Mouse (Mus musculus): Measurements from ENCODE around the gene Taf1d. TPM values are rescaled to one million over a fixed set of nuclear protein-coding genes. Genes with fewer than 3 reads are reported as not detected.

The Taf1d gene
- total RNA-seq, 1 experiment, result 1,438 TPM

- peaks cover 0 to 6% of the 10 kb centered on the region in 2 experiments; a peak in 1 of 4 replicates for H3K4me1 ChIP-seq (ENCODE audit: control insufficient read depth in 2 of 2, insufficient read depth in 2 of 2, low read length in 2 of 2, poor library complexity in 1 of 2)
- no peak overlapping the region for H3K4me3 ChIP-seq (ENCODE audit: insufficient read depth in 1 of 2, low read depth in 1 of 2, low read length in 2 of 2, poor library complexity in 1 of 2, severe bottlenecking in 1 of 2)
- no peak for DNase-seq (ENCODE audit: low read depth, low spot score)
- H3K9me3 ChIP-seq (ENCODE audit: control insufficient read depth, insufficient read depth, low read depth, low read length), result no peaks in the 10 kb centered on the region
- H3K36me3 ChIP-seq (ENCODE audit: control insufficient read depth, insufficient read depth, low read length, poor library complexity, severe bottlenecking), result no peaks in the 10 kb centered on the region
- H3K27ac ChIP-seq (ENCODE audit: insufficient read depth, low read depth, low read length, poor library complexity, severe bottlenecking), result no peak overlapping the region
- H3K9ac ChIP-seq (ENCODE audit: insufficient read depth, low read depth, low read length, poor library complexity, severe bottlenecking), result no peak overlapping the region
- in situ Hi-C loops (cut with MboI; ENCODE audit: low sequenced_read_pairs in 2 of 2, unreplicated experiment in 2 of 2), result no loop called here
- TF ChIP-seq MAFK (IDR thresholded peaks at IDR 0.05; ENCODE audit: insufficient read depth, low read depth, low read length), result no peak
- TF ChIP-seq CHD2 (IDR thresholded peaks at IDR 0.05; ENCODE audit: low read depth, low read length), result no peak
- no peak for TF ChIP-seq ZNF384 (IDR thresholded peaks at IDR 0.05; ENCODE audit: low read depth, low read length)
- TF ChIP-seq HCFC1 (IDR thresholded peaks at IDR 0.05; ENCODE audit: borderline replicate concordance, insufficient read depth, low read length), result no peak
- TF ChIP-seq ZC3H11A (IDR thresholded peaks at IDR 0.05; ENCODE audit: borderline replicate concordance, low read depth, low read length), result no peak
Measured at GRCm38 (mm10) chr9:15288402-15288801, 17.6 kb upstream of the Taf1d start.

GRCm38 (mm10) chr9:15289251-15289650 lies 16.8 kb upstream of the Taf1d start:
- Histone ChIP-seq H3K36me3 (ENCODE audit: control insufficient read depth, insufficient read depth, low read length, poor library complexity, severe bottlenecking) (no peaks in the 10 kb centered on the region), H3K9me3 (ENCODE audit: control insufficient read depth, insufficient read depth, low read depth, low read length) (no peaks in the 10 kb centered on the region), H3K27ac (ENCODE audit: insufficient read depth, low read depth, low read length, poor library complexity, severe bottlenecking) (no peak overlapping the region), H3K4me1 (ENCODE audit: control insufficient read depth in 2 of 2, insufficient read depth in 2 of 2, low read length in 2 of 2, poor library complexity in 1 of 2) (peaks cover 0 to 6% of the 10 kb centered on the region in 2 experiments; a peak in 1 of 4 replicates), H3K4me3 (ENCODE audit: insufficient read depth in 1 of 2, low read depth in 1 of 2, low read length in 2 of 2, poor library complexity in 1 of 2, severe bottlenecking in 1 of 2) (no peak overlapping the region), H3K9ac (ENCODE audit: insufficient read depth, low read depth, low read length, poor library complexity, severe bottlenecking) (no peak overlapping the region)
- no peak for DNase-seq (ENCODE audit: low read depth, low spot score)
- no peak for TF ChIP-seq MAFK (IDR thresholded peaks at IDR 0.05; ENCODE audit: insufficient read depth, low read depth, low read length)
- TF ChIP-seq ZNF384 (IDR thresholded peaks at IDR 0.05; ENCODE audit: low read depth, low read length), result no peak
- no peak for TF ChIP-seq HCFC1 (IDR thresholded peaks at IDR 0.05; ENCODE audit: borderline replicate concordance, insufficient read depth, low read length)
- TF ChIP-seq ZC3H11A (IDR thresholded peaks at IDR 0.05; ENCODE audit: borderline replicate concordance, low read depth, low read length), result no peak
- no peak for TF ChIP-seq CHD2 (IDR thresholded peaks at IDR 0.05; ENCODE audit: low read depth, low read length)
- in situ Hi-C loops (cut with MboI; ENCODE audit: low sequenced_read_pairs in 2 of 2, unreplicated experiment in 2 of 2), result no loop called here

GRCm38 (mm10) chr9:15297112-15297511 lies 8.9 kb upstream of the Taf1d start:
- no peak for DNase-seq (ENCODE audit: low read depth, low spot score)
- Histone ChIP-seq H3K27ac (ENCODE audit: insufficient read depth, low read depth, low read length, poor library complexity, severe bottlenecking) (no peak overlapping the region), H3K9me3 (ENCODE audit: control insufficient read depth, insufficient read depth, low read depth, low read length) (no peaks in the 10 kb centered on the region), H3K4me3 (ENCODE audit: insufficient read depth in 1 of 2, low read depth in 1 of 2, low read length in 2 of 2, poor library complexity in 1 of 2, severe bottlenecking in 1 of 2) (no peak overlapping the region), H3K4me1 (ENCODE audit: control insufficient read depth in 2 of 2, insufficient read depth in 2 of 2, low read length in 2 of 2, poor library complexity in 1 of 2) (no peaks in the 10 kb centered on the region), H3K36me3 (ENCODE audit: control insufficient read depth, insufficient read depth, low read length, poor library complexity, severe bottlenecking) (no peaks in the 10 kb centered on the region), H3K9ac (ENCODE audit: insufficient read depth, low read depth, low read length, poor library complexity, severe bottlenecking) (no peak overlapping the region)
- TF ChIP-seq CHD2 (IDR thresholded peaks at IDR 0.05; ENCODE audit: low read depth, low read length) (no peak), MAFK (IDR thresholded peaks at IDR 0.05; ENCODE audit: insufficient read depth, low read depth, low read length) (no peak), ZNF384 (IDR thresholded peaks at IDR 0.05; ENCODE audit: low read depth, low read length) (no peak), ZC3H11A (IDR thresholded peaks at IDR 0.05; ENCODE audit: borderline replicate concordance, low read depth, low read length) (no peak)
- in situ Hi-C loops (cut with MboI; ENCODE audit: low sequenced_read_pairs in 2 of 2, unreplicated experiment in 2 of 2), result no loop called here

- TF ChIP-seq ZNF384 (IDR thresholded peaks at IDR 0.05; ENCODE audit: low read depth, low read length) (no peak), CHD2 (IDR thresholded peaks at IDR 0.05; ENCODE audit: low read depth, low read length) (no peak), HCFC1 (IDR thresholded peaks at IDR 0.05; ENCODE audit: borderline replicate concordance, insufficient read depth, low read length) (no peak), ZC3H11A (IDR thresholded peaks at IDR 0.05; ENCODE audit: borderline replicate concordance, low read depth, low read length) (no peak), MAFK (IDR thresholded peaks at IDR 0.05; ENCODE audit: insufficient read depth, low read depth, low read length) (no peak)
- no peak for DNase-seq (ENCODE audit: low read depth, low spot score)
- Histone ChIP-seq H3K27ac (ENCODE audit: insufficient read depth, low read depth, low read length, poor library complexity, severe bottlenecking) (no peak overlapping the region), H3K9ac (ENCODE audit: insufficient read depth, low read depth, low read length, poor library complexity, severe bottlenecking) (no peak overlapping the region), H3K9me3 (ENCODE audit: control insufficient read depth, insufficient read depth, low read depth, low read length) (no peaks in the 10 kb centered on the region), H3K4me3 (ENCODE audit: insufficient read depth in 1 of 2, low read depth in 1 of 2, low read length in 2 of 2, poor library complexity in 1 of 2, severe bottlenecking in 1 of 2) (no peak overlapping the region), H3K4me1 (ENCODE audit: control insufficient read depth in 2 of 2, insufficient read depth in 2 of 2, low read length in 2 of 2, poor library complexity in 1 of 2) (no peaks in the 10 kb centered on the region), H3K36me3 (ENCODE audit: control insufficient read depth, insufficient read depth, low read length, poor library complexity, severe bottlenecking) (no peaks in the 10 kb centered on the region)
- in situ Hi-C loops (cut with MboI; ENCODE audit: low sequenced_read_pairs in 2 of 2, unreplicated experiment in 2 of 2), result no loop called here
Measured at GRCm38 (mm10) chr9:15298451-15298850, 7.6 kb upstream of the Taf1d start.

GRCm38 (mm10) chr9:15300056-15300455 lies 6.0 kb upstream of the Taf1d start:
- in situ Hi-C loops (cut with MboI; ENCODE audit: low sequenced_read_pairs in 2 of 2, unreplicated experiment in 2 of 2), result no loop called here
- H3K9ac ChIP-seq (ENCODE audit: insufficient read depth, low read depth, low read length, poor library complexity, severe bottlenecking), result no peak overlapping the region
- no peak overlapping the region for H3K4me3 ChIP-seq (ENCODE audit: insufficient read depth in 1 of 2, low read depth in 1 of 2, low read length in 2 of 2, poor library complexity in 1 of 2, severe bottlenecking in 1 of 2)
- no peaks in the 10 kb centered on the region for H3K36me3 ChIP-seq (ENCODE audit: control insufficient read depth, insufficient read depth, low read length, poor library complexity, severe bottlenecking)
- no peak overlapping the region for H3K27ac ChIP-seq (ENCODE audit: insufficient read depth, low read depth, low read length, poor library complexity, severe bottlenecking)
- DNase-seq (ENCODE audit: low read depth, low spot score), result no peak
- no peaks in the 10 kb centered on the region for H3K9me3 ChIP-seq (ENCODE audit: control insufficient read depth, insufficient read depth, low read depth, low read length)
- no peaks in the 10 kb centered on the region for H3K4me1 ChIP-seq (ENCODE audit: control insufficient read depth in 2 of 2, insufficient read depth in 2 of 2, low read length in 2 of 2, poor library complexity in 1 of 2)
- no peak for TF ChIP-seq HCFC1 (IDR thresholded peaks at IDR 0.05; ENCODE audit: borderline replicate concordance, insufficient read depth, low read length)
- no peak for TF ChIP-seq MAFK (IDR thresholded peaks at IDR 0.05; ENCODE audit: insufficient read depth, low read depth, low read length)
- TF ChIP-seq CHD2 (IDR thresholded peaks at IDR 0.05; ENCODE audit: low read depth, low read length), result no peak
- no peak for TF ChIP-seq ZC3H11A (IDR thresholded peaks at IDR 0.05; ENCODE audit: borderline replicate concordance, low read depth, low read length)

Measured in ES-E14 (cell line).